Mouse (Mus musculus) C2C12 (cell line): ENCODE results near the gene Mapre3.

Source experiments
- CEBPB ChIP-seq: IDR thresholded peaks from one replicate; pipeline ENCODE4 v1.6.1; 2011; ENCODE audit warnings: low read depth, mild to moderate bottlenecking, control low read depth, moderate library complexity
- CTCF ChIP-seq: IDR thresholded peaks from one replicate; pipeline ENCODE4 v1.5.1; 2011; ENCODE audit not compliant: control insufficient read depth, insufficient read depth, insufficient read length
- FOSL1 ChIP-seq: IDR thresholded peaks from one replicate; pipeline ENCODE4 v1.8.0; 2011; ENCODE audit warnings: mild to moderate bottlenecking, low read length; ENCODE audit not compliant: poor library complexity, insufficient read depth, severe bottlenecking
- MAX ChIP-seq: IDR thresholded peaks from one replicate; pipeline ENCODE4 v1.6.1; 2011; ENCODE audit warnings: mild to moderate bottlenecking, control low read depth
- MYOG ChIP-seq: IDR thresholded peaks from one replicate; pipeline ENCODE4 v1.6.1; 2011; ENCODE audit not compliant: control insufficient read depth, insufficient read length; ENCODE audit errors: extremely low read depth
- USF1 ChIP-seq: IDR thresholded peaks from one replicate; pipeline ENCODE4 v1.6.1; 2011; ENCODE audit warnings: low read depth, mild to moderate bottlenecking, control low read depth, moderate library complexity

- TF ChIP-seq CEBPB = no peak
- TF ChIP-seq CTCF = no peak
- TF ChIP-seq FOSL1 = no peak
- TF ChIP-seq MAX = no peak
- TF ChIP-seq USF1 = no peak
- TF ChIP-seq MYOG = no peak
Observed at GRCm38 (mm10) chr5:30879347-30879943, 65.0 kb downstream of the Mapre3 start.
